Mouse (Mus musculus): ENCODE measurements around the gene Cap2. TPM values are rescaled to one million over a fixed set of nuclear protein-coding genes. Genes with fewer than 3 reads are reported as not detected.

Gene Cap2
- polyA plus RNA-seq, 1 experiment, result 10.3 TPM

DNA sequence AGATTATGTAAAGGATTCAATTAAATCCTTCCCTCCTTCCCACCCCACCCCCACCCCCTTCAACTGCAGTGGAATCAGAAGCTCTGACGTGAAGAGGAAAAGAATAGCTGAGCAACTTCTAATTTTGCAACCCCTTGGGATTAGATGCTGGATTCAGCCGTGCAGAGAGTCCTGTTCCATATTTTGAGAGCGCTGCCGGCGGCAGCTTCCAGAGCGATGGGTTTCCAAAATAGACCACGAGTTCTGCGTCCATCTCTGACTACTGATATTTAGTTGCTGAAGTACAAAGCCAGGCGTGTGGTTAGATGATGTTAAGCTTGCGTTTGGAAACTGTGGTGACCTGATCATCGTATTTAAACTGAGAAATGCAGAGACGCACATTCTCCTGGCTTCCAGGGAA, 22.1 kb downstream of the Cap2 start:
- WGBS, result 78% methylated on average over 12 of the region's 12 CpGs

DNA sequence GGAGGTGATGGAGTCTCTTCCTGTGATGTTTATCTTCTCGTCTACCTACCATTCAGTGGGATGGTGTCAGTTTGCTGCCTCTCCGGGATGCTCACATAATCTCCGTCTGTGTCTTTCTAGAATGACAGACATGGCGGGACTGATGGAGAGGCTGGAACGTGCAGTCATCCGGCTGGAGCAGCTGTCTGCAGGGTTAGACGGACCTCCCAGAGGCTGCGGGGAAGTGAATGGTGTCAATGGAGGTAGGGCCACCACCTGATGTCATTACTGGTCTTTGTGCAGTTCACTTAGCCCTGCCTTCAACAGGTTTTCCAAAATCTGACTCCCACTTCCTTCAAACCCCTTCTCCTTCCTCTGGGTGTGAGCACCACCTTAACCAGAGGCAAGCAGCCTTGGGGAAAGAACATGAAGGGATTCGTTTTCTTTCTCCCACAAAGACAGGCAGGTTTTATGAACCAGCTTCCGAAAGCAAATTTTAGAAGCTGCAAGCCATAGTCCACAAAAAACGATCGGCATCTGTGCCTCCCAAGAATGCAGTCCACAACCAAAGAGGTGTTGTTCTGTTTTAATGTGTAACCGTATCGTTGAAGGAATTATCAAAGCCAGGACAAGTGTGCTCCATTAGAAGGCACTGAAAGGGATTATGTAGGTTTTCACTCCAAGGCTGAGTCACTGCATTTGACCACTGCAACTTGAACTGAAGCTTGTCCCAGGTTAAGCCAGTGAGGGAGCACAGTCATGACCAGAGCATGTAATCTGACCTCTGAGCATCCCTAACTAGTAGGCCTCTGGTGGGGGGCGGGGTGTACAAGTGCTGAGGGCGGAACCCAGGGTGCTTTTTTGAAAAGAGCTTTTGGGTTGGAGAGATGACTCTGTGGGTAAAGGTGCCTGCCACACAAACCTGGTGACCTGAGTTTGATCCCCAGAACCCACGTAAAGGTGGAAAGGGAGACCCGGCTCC, 23.9 kb downstream of the Cap2 start:
- WGBS, result 90% methylated on average over 18 of the region's 18 CpGs
- no peak for DNase-seq (ENCODE audit: low read depth, low spot score)

More for the DNA sequence above, 22.1 kb downstream of the Cap2 start:
- no peak for DNase-seq (ENCODE audit: low read depth, low spot score)

- no peak for DNase-seq (ENCODE audit: low read depth, low spot score)
Observed at GRCm38 (mm10) chr13:46526645-46527044, 25.0 kb downstream of the Cap2 start.

GRCm38 (mm10) chr13:46527340-46527739, 25.7 kb downstream of the Cap2 start:
- DNase-seq (ENCODE audit: low read depth, low spot score), result no peak
- WGBS, result 94% methylated on average over 5 of the region's 5 CpGs

More at GRCm38 (mm10) chr13:46526645-46527044, 25.0 kb downstream of the Cap2 start:
- 74% methylated on average over 3 of the region's 3 CpGs for WGBS

GRCm38 (mm10) chr13:46529037-46529436, 27.4 kb downstream of the Cap2 start:
- 91% methylated on average over 10 of the region's 10 CpGs for WGBS

DNA sequence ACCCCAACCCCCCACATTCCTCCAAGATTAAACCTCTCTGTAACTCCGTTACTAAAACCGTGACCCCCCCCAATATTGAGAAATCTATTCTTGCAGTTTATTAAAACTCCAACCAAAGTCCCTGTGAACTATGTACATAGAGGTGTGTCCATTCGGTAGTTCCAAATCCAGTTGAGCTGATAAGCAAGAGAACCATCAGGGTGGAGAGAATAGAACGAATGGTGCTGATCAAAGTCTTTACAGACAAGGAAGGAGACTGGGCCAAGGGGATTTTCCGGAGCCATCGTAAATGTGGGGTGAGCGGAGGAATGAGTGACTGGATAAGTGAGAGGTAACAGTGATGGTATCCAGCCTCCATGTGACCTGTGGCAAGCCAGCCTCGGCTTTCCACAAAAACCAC, 28.9 kb downstream of the Cap2 start:
- 28% methylated on average over 8 of the region's 8 CpGs for WGBS
- peak; percentile 45 for DNase-seq (ENCODE audit: low read depth, low spot score)

More at GRCm38 (mm10) chr13:46529037-46529436, 27.4 kb downstream of the Cap2 start:
- no peak for DNase-seq (ENCODE audit: low read depth, low spot score)

DNA sequence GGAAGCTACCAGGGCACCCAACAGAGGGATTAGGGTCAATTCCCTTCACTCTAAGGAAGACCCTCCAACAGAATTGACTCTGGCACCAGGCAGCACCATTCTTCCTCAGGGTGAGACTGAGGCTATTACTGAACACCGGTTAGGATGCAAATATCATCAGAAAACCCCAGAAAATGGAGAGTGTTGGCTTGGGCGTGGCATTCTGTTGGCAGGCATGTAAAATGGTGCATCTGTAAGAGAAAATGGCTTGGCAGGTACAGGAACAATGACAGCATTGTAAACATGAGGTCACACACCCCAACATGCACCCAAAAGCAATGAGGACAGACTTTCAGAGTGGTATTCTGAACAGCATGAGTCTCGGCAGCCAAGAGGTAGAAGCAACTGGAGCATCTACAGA, 30.0 kb downstream of the Cap2 start:
- no peak for DNase-seq (ENCODE audit: low read depth, low spot score)
- WGBS, result 45% methylated on average over 3 of the region's 3 CpGs

DNA sequence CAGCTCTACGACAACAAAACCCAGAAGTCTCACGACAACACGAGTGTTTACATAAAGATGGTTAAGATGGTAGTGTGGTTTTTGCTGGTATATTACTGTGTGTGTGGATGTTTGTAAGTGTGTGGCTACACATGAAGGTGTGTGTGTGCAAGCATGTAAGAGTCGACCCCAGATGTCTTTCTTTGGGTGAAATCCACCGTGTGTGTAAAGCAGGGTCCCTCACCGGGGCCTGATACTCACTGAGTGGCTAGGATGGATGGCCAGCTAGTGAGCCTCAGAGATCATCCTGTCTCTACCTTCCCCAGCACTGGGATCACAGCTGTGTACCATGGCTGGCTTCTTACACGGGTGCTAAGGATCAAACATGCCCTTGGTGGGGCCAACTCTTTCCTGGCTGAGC, 30.6 kb downstream of the Cap2 start:
- no peak for DNase-seq (ENCODE audit: low read depth, low spot score)
- WGBS, result 92% methylated on average over 7 of the region's 7 CpGs

DNA sequence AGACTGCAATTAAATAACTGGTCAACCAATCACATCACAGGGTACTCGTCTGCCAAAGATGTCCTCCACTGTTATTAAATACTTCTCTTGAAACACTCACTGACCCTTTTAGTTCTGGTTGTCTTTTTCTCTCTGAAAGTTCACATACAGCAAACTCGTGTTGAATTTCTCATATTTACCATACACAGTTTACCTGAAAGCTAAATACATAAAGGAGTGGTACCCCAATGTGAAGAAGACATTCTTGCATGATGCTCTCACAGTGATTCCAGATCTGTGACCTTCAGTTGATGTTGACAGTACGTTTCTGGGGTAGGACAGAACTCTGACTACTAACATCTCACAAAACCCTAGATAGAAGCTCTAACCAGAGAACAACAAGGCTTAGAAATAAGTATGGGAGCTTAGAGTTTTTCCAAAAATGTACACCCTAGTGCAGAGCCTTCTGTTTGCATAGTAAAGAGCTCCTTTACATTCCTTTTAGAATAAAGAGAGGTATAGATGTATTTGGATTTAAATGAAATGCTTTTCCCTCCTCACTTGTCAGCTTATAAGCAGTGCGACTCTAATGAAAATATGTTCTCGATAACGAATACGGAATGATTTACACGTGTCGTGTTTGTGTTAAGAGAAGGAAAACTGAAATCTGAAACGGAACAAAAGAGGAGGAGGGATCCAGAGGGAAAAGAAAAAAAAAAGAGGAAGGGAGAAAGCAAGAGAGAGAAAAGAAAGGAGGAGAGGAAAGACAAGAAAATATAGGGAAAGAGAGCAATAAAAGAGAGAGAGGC, 31.9 kb downstream of the Cap2 start:
- 21% methylated on average over 10 of the region's 10 CpGs for WGBS
- DNase-seq (ENCODE audit: low read depth, low spot score), result no peak

DNA sequence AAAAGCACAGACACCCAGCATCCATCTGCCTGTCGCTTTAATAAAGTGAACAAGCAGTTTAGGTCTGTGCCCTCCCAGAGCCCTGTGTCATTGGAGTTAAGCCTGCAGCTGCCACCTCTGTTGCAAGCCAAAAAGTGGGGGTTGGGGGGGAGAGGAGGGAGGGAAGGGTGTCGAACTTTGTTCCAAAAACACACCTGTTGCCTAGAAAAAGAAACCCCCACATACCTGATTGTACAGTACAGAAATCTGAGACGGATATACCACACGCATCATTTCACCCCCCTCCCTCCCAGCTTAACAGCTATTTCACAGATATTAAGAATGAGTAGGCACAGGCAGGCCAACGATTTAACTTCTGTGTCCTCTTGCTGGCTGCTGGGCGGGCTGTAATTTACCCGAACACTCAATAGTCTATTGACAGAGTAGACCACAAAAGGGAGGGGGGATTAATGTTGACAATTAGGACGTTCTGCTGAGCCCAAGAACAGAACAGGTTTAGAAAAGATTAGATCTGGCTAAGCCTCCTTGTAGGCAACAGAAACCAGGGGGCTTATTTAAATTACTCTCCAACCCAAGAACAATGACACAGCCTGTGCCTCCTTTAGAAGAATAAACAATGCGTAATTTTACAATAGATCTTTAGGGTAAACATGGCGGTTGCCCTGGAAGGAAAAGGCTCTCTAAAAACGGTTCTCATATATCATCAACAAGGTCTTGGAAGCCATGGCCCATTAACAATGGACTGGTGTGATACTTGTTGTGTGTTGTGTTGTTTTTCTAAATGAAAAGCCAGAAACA, 32.7 kb downstream of the Cap2 start:
- 22% methylated on average over 11 of the region's 11 CpGs for WGBS
- no peak for DNase-seq (ENCODE audit: low read depth, low spot score)

DNA sequence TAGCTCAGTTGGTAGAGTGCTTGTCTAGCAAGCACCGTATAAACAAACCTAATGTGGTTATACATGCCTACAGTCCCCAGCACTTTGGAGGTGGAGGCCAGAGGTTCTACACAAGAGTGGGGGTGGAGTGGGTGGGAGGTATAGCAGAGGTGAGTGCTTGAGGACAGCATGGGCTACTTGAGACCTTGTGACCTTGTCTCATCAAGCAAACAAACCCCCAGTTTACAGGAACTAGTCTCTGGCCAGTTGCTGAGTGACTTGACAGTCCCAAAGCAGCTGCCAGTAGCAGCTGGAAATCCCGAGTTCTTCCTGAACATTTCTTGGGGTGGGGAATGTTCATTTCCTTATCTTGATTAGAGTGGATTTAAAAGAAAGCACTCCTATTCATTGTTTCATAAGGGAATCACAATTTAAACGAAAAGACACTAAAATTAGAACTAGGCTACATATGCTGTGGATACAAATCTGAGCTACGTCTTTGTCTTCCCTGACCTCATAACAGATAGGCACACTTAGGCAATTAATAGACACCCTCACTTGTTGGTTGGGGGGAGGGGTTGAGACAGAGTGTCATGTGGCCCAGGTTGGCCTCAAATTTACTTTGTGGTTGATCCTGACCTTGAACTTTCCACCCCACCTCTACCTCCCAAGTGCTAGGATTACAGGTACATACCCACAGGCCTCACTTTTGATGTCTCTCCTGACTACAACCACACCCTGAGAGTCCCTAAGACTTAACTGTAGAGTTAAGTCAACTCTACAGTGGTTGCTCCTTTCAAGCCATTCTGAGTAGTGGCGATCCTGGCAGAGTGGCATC, 33.5 kb downstream of the Cap2 start:
- WGBS, result 59% methylated on average over 5 of the region's 5 CpGs
- no peak for DNase-seq (ENCODE audit: low read depth, low spot score)

DNA sequence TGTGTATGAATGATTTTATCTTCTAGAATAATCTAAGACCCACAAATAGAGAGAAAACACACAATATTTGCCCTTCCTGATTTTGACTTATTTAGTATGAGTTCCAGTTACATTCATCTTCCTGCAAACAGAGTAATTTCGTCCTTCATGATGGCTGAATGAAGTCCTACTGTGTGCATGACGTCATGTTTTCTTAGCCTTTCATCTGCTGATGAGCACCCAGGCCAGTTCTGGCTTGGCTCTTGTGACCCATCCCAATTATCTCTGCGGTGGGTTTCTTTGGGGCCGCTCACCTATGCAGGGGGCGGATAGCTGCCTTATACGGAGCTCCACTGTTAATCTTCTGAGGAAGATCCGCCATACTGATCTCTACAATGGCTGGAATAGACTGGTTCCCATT, 37.6 kb downstream of the Cap2 start:
- no peak for DNase-seq (ENCODE audit: low read depth, low spot score)
- 93% methylated on average over 7 of the region's 7 CpGs for WGBS

DNA sequence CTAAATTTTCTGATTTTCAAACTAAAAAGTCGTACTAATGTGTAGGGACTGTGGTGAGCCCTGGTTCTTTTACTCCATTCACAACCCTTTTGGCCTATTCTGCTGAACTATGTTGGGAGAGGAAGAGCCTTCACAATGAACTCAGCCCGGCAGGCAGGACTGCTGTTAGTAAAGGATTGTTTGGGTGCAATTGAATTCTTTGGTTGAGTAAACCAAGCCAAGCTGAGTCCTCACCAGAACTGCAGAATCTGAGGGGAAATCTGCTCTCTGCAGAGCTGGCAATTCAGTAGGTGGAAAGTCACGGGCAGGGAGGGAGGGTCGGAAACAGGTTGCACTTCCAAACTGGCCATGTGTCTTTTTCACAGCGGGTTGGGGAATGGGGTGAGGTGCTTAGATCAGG, 39.3 kb downstream of the Cap2 start:
- 81% methylated on average over 5 of the region's 5 CpGs for WGBS
- DNase-seq (ENCODE audit: low read depth, low spot score), result no peak

GRCm38 (mm10) chr13:46542782-46543181, 41.1 kb downstream of the Cap2 start:
- no peak for DNase-seq (ENCODE audit: low read depth, low spot score)
- 87% methylated on average over 7 of the region's 7 CpGs for WGBS

GRCm38 (mm10) chr13:46544608-46545007, 43.0 kb downstream of the Cap2 start:
- DNase-seq (ENCODE audit: low read depth, low spot score), result no peak
- WGBS, result 77% methylated on average over 6 of the region's 6 CpGs

- no peak for DNase-seq (ENCODE audit: low read depth, low spot score)
- WGBS, result 77% methylated on average over 9 of the region's 9 CpGs
Observed at GRCm38 (mm10) chr13:46545081-46545480, 43.4 kb downstream of the Cap2 start.

GRCm38 (mm10) chr13:46546846-46547245, 45.2 kb downstream of the Cap2 start:
- DNase-seq (ENCODE audit: low read depth, low spot score), result no peak

DNA sequence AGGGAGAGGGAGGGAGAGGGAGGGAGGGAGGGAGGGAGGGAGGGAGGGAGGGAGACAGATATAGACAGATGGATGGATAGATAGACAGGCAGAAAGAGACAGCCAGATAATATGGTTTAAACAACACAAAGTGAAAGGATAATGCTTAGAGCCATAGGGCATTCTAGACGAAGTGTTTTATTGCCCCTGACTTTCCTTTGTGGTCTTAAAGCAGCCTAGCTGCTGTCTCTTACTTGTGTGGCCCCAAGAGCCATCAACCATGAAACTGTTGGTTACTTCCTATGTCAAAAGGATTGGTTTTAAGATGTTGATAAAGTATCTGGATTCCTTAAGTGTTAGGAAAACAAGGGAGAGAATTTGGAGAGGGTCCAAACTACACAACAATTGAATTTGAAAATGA, 45.6 kb downstream of the Cap2 start:
- whole genome bisulfite sequencing, result 19% methylated on average over 1 of the region's 1 CpGs
- no peak for DNase-seq (ENCODE audit: low read depth, low spot score)

More at GRCm38 (mm10) chr13:46546846-46547245, 45.2 kb downstream of the Cap2 start:
- 74% methylated on average over 4 of the region's 4 CpGs for WGBS

DNA sequence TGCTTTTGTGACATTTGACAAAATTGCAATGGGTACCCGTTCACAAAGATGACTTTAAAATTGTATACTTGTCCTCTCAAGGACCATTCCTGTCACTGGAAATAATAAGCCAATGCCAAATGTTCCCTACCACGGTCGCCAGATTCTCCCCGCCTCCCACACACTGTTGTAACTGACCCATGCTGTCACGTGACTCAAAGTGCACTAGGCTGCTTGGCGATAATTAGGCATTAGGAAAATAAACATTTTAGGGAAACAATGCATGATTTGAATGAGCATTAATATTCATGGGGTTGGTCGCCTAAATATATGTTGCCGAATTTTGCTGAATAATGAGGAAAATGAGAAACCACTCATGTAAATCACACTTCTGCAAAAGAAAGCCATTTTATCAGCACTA, 46.5 kb downstream of the Cap2 start:
- no peak for DNase-seq (ENCODE audit: low read depth, low spot score)
- 84% methylated on average over 8 of the region's 8 CpGs for WGBS

Measured in large intestine, adult 2 months (tissue).